ENCODE assay signal across 8 mouse cellular contexts in the genomic region with DNA sequence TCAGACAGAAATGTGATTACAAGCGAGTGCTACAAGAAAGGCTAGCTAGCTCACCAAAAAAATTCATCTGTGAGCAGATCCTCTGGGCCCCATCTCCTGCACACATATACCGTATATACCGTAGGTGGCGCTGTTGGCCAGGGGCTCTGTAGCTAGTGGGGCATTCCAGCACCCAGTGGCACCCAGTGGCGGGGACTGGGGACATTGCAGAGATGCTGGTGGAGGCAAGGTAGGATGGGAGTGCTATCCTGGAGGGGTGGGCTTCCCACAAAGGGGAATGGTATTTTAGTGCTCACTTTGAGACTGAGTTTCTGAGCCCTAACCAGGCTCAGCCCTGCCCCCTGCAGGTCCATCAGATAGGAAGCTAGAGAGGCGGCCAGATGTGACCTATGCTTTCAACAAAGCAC. TPM values are rescaled to one million over a fixed set of nuclear protein-coding genes. Genes with fewer than 3 reads are reported as not detected.
DNase-seq lines count a peak whose midpoint lies in the region; ATAC-seq and TF ChIP-seq lines count a peak whose summit lies in the region.

No protein-coding gene starts in this region.

- no peaks in the 10 kb centered on the region for H3K27me3 ChIP-seq in C2C12 (ENCODE audit: control insufficient read depth, insufficient read depth, insufficient read length)
- no peaks in the 10 kb centered on the region for H3K27me3 ChIP-seq in embryonic facial prominence, embryonic 14.5 days (replicated peaks; ENCODE audit: control insufficient read depth, insufficient read depth, low read length)
- no peaks in the 10 kb centered on the region for H3K27me3 ChIP-seq in kidney, embryonic 14.5 days (ENCODE audit: control insufficient read depth, insufficient read depth, low read length)
- H3K27me3 ChIP-seq in limb, embryonic 14.5 days (ENCODE audit: control insufficient read depth, insufficient read depth, low read length): no peaks in the 10 kb centered on the region
- peaks cover 7% of the 10 kb centered on the region; the same call in 1 of the 2 replicates for H3K27me3 ChIP-seq in midbrain, postnatal 0 days (ENCODE audit: insufficient read depth, low read length)

- no peak overlapping the region for H3K4me3 ChIP-seq in C2C12 (ENCODE audit: insufficient read depth, poor library complexity, severe bottlenecking)
- H3K4me3 ChIP-seq in embryonic facial prominence, embryonic 14.5 days (ENCODE audit: low read depth, low read length): no peak overlapping the region
- H3K4me3 ChIP-seq in kidney, embryonic 14.5 days (ENCODE audit: low read length): no peak overlapping the region
- H3K4me3 ChIP-seq in limb, embryonic 14.5 days (replicated peaks; ENCODE audit: low read length): no peak overlapping the region
- no peak overlapping the region for H3K4me3 ChIP-seq in midbrain, postnatal 0 days (ENCODE audit: low read depth, low read length)

- no peak overlapping the region for H3K27ac ChIP-seq in embryonic facial prominence, embryonic 14.5 days (replicated peaks; ENCODE audit: low read depth, low read length)
- H3K27ac ChIP-seq in kidney, embryonic 14.5 days (ENCODE audit: low read depth, low read length): no peak overlapping the region
- H3K27ac ChIP-seq in limb, embryonic 14.5 days (replicated peaks; ENCODE audit: low read depth, low read length): no peak overlapping the region
- H3K27ac ChIP-seq in midbrain, postnatal 0 days (ENCODE audit: low read depth, low read length): no peak overlapping the region

- no peaks in the 10 kb centered on the region for H3K9me3 ChIP-seq in embryonic facial prominence, embryonic 14.5 days (ENCODE audit: control insufficient read depth, low read length)
- H3K9me3 ChIP-seq in kidney, embryonic 14.5 days (ENCODE audit: control insufficient read depth, low read length): no peaks in the 10 kb centered on the region
- H3K9me3 ChIP-seq in limb, embryonic 14.5 days (ENCODE audit: control insufficient read depth, low read length): no peaks in the 10 kb centered on the region
- no peaks in the 10 kb centered on the region for H3K9me3 ChIP-seq in midbrain, postnatal 0 days (ENCODE audit: low read length)

- no peaks in the 10 kb centered on the region for H3K79me2 ChIP-seq in C2C12 (ENCODE audit: control insufficient read depth, insufficient read depth)

- no peak overlapping the region for H3K9ac ChIP-seq in embryonic facial prominence, embryonic 14.5 days (ENCODE audit: low read depth, low read length)
- H3K9ac ChIP-seq in kidney, embryonic 14.5 days (ENCODE audit: low read depth, low read length): no peak overlapping the region
- H3K9ac ChIP-seq in limb, embryonic 14.5 days (ENCODE audit: low read depth, low read length, severe bottlenecking): no peak overlapping the region
- no peak overlapping the region for H3K9ac ChIP-seq in midbrain, postnatal 0 days (replicated peaks; ENCODE audit: low read length, poor library complexity, severe bottlenecking)

- no peak overlapping the region for H3ac ChIP-seq in C2C12 (ENCODE audit: control insufficient read depth, insufficient read length, low read depth)

- DNase-seq in adrenal gland, postnatal 4 days (ENCODE audit: low spot score in 2 of 2): peak; percentile 45 to 63
- DNase-seq in embryonic facial prominence, embryonic 14.5 days (ENCODE audit: low spot score): peak; percentile 78
- DNase-seq in heart, adult 9 months (ENCODE audit: low spot score in 2 of 2): peak; percentile 73
- DNase-seq in limb, embryonic 14.5 days (ENCODE audit: low spot score): peak; percentile 76
- peak; percentile 79 for DNase-seq in midbrain, postnatal 0 days (ENCODE audit: low spot score)
- peak; percentile 74 to 86 for DNase-seq in spleen, postnatal 10 days (ENCODE audit: low spot score in 2 of 2)

- ATAC-seq in embryonic facial prominence, embryonic 14.5 days (ENCODE audit: low read depth): peak; percentile 66; the same call in 1 of the 2 replicates
- peak; percentile 66 for ATAC-seq in kidney, embryonic 14.5 days (ENCODE audit: low FRiP score, low TSS enrichment)
- ATAC-seq in limb, embryonic 14.5 days (ENCODE audit: low FRiP score, low read depth): peak; percentile 42; the same call in 1 of the 2 replicates
- ATAC-seq in midbrain, postnatal 0 days (ENCODE audit: low FRiP score): peak; percentile 73

- peaks cover 25% of the 10 kb centered on the region for H3K4me1 ChIP-seq in embryonic facial prominence, embryonic 14.5 days (ENCODE audit: control insufficient read depth, insufficient read depth, low read length)
- peaks cover 21% of the 10 kb centered on the region for H3K4me1 ChIP-seq in kidney, embryonic 14.5 days (ENCODE audit: control insufficient read depth, insufficient read depth, low read length)
- peaks cover 33% of the 10 kb centered on the region for H3K4me1 ChIP-seq in limb, embryonic 14.5 days (ENCODE audit: control insufficient read depth, insufficient read depth, low read length)
- no peaks in the 10 kb centered on the region for H3K4me1 ChIP-seq in midbrain, postnatal 0 days (ENCODE audit: insufficient read depth, low read length)

- TF ChIP-seq CTCF in C2C12 (IDR thresholded peaks at IDR 0.05; ENCODE audit: control insufficient read depth, insufficient read depth, insufficient read length): peak; percentile 86
- TF ChIP-seq CTCF in midbrain, postnatal 0 days (IDR thresholded peaks at IDR 0.05): peak; percentile 92

- H3K36me3 ChIP-seq in C2C12 (ENCODE audit: control insufficient read depth, insufficient read depth): peaks cover 23% of the 10 kb centered on the region
- peaks cover 28% of the 10 kb centered on the region for H3K36me3 ChIP-seq in embryonic facial prominence, embryonic 14.5 days (ENCODE audit: control insufficient read depth, insufficient read depth, low read length)
- peaks cover 31% of the 10 kb centered on the region for H3K36me3 ChIP-seq in kidney, embryonic 14.5 days (ENCODE audit: control insufficient read depth, insufficient read depth, low read length)
- H3K36me3 ChIP-seq in limb, embryonic 14.5 days (ENCODE audit: control insufficient read depth, insufficient read depth, low read length): peaks cover 27% of the 10 kb centered on the region
- H3K36me3 ChIP-seq in midbrain, postnatal 0 days (ENCODE audit: insufficient read depth, low read length): peaks cover 48% of the 10 kb centered on the region

- TF ChIP-seq POLR2A in limb, embryonic 14.5 days (IDR thresholded peaks at IDR 0.05; ENCODE audit: borderline replicate concordance, extremely low read depth, insufficient read depth, insufficient read length): no peak

- WGBS in embryonic facial prominence, embryonic 14.5 days: 18% methylated on average over 6 of the region's 6 CpGs
- WGBS in kidney, embryonic 14.5 days: 24% methylated on average over 6 of the region's 6 CpGs
- WGBS in limb, embryonic 14.5 days: 23% methylated on average over 6 of the region's 6 CpGs
- WGBS in midbrain, postnatal 0 days: 18% methylated on average over 6 of the region's 6 CpGs

- no peak overlapping the region for H3K4me2 ChIP-seq in embryonic facial prominence, embryonic 14.5 days (ENCODE audit: low read depth, low read length)
- H3K4me2 ChIP-seq in kidney, embryonic 14.5 days (replicated peaks; ENCODE audit: low read depth, low read length): no peak overlapping the region
- no peak overlapping the region for H3K4me2 ChIP-seq in limb, embryonic 14.5 days (replicated peaks; ENCODE audit: low read depth, low read length, severe bottlenecking)
- no peak overlapping the region for H3K4me2 ChIP-seq in midbrain, postnatal 0 days (ENCODE audit: low read depth, low read length, poor library complexity, severe bottlenecking)

- H3K79me3 ChIP-seq in C2C12 (ENCODE audit: low read depth): no peaks in the 10 kb centered on the region

TF ChIP-seq in C2C12, 6 proteins besides CTCF, POLR2A, EP300 and RAD21:
- TF ChIP-seq USF1 (IDR thresholded peaks at IDR 0.05; ENCODE audit: low read depth) (no peak), MAX (IDR thresholded peaks at IDR 0.05) (no peak)

RNA-seq across cellular contexts. Expression of a gene that starts 13.4 kb away (rescaled TPM):
- polyA plus RNA-seq in C2C12 (2012; fragmentation: generic; extraction: Trizol): 25.7 TPM
- total RNA-seq in adrenal gland, postnatal 4 days (2021): 10 to 100 TPM; 25.6 to 30.7 TPM
- 40.9 and 44.8 TPM in 2 replicates for polyA plus RNA-seq in embryonic facial prominence, embryonic 14.5 days (2014; fragmentation: Nextera tagmentation; extraction: Ambion mirVana)
- 51.4 and 61.6 TPM in 2 replicates for polyA plus RNA-seq in kidney, embryonic 14.5 days (2014; fragmentation: Nextera tagmentation; extraction: Ambion mirVana)
- 12.1 and 15.9 TPM in 2 replicates for polyA plus RNA-seq in limb, embryonic 14.5 days (2012; rRNA removed)
- polyA plus RNA-seq in limb, embryonic 14.5 days (2014; fragmentation: Nextera tagmentation; extraction: Ambion mirVana): 39.6 and 41.2 TPM in 2 replicates
- 15.7 and 20.9 TPM in 2 replicates for total RNA-seq in midbrain, postnatal 0 days (2014; rRNA removed)
- 83.7 and 84.4 TPM in 2 replicates for polyA plus RNA-seq in midbrain, postnatal 0 days (2015; fragmentation: Nextera tagmentation; extraction: Ambion mirVana)

RNA-seq across cellular contexts. Expression of a gene that starts 13.5 kb away (rescaled TPM):
- polyA plus RNA-seq in C2C12 (2012; fragmentation: generic; extraction: Trizol): 12.7 TPM
- total RNA-seq in adrenal gland, postnatal 4 days (2021): 10 to 100 TPM; 11.5 to 12.3 TPM
- 11.1 and 12.2 TPM in 2 replicates for polyA plus RNA-seq in embryonic facial prominence, embryonic 14.5 days (2014; fragmentation: Nextera tagmentation; extraction: Ambion mirVana)
- 13.9 and 20.6 TPM in 2 replicates for polyA plus RNA-seq in kidney, embryonic 14.5 days (2014; fragmentation: Nextera tagmentation; extraction: Ambion mirVana)
- polyA plus RNA-seq in limb, embryonic 14.5 days (2012; rRNA removed): 12.5 and 14.5 TPM in 2 replicates
- polyA plus RNA-seq in limb, embryonic 14.5 days (2014; fragmentation: Nextera tagmentation; extraction: Ambion mirVana): 12.3 and 14.0 TPM in 2 replicates
- total RNA-seq in midbrain, postnatal 0 days (2014; rRNA removed): 9.9 and 12.1 TPM in 2 replicates
- polyA plus RNA-seq in midbrain, postnatal 0 days (2015; fragmentation: Nextera tagmentation; extraction: Ambion mirVana): 8.9 and 10.4 TPM in 2 replicates
